Mouse (Mus musculus): Measurements from ENCODE around the gene Mfsd4a. TPM values are rescaled to one million over a fixed set of nuclear protein-coding genes. Genes with fewer than 3 reads are reported as not detected.

Gene Mfsd4a
- polyA plus RNA-seq, 1 experiment from 2014 or later = 11.2 TPM

GRCm38 (mm10) chr1:132075576-132075975 lies 7.7 kb upstream of the Mfsd4a start:
- ATAC-seq = no peak
- WGBS = 87% methylated on average over 10 of the region's 10 CpGs
- no peaks in the 10 kb centered on the region for H3K9me3 ChIP-seq (ENCODE audit: control insufficient read depth, low read length)
- no peak overlapping the region for H3K27ac ChIP-seq (ENCODE audit: low read length)
- no peak overlapping the region for H3K4me3 ChIP-seq (replicated peaks; ENCODE audit: low read length)
- no peak overlapping the region for H3K4me2 ChIP-seq (ENCODE audit: low read length)
- no peak overlapping the region for H3K9ac ChIP-seq (replicated peaks; ENCODE audit: low read depth, low read length)
- H3K4me1 ChIP-seq (replicated peaks; ENCODE audit: control insufficient read depth, insufficient read depth, low read length) = no peaks in the 10 kb centered on the region
- no peaks in the 10 kb centered on the region for H3K36me3 ChIP-seq (ENCODE audit: control insufficient read depth, insufficient read depth)
- H3K27me3 ChIP-seq (replicated peaks; ENCODE audit: control insufficient read depth, insufficient read depth, low read length) = no peaks in the 10 kb centered on the region

GRCm38 (mm10) chr1:132070659-132071058 lies 2.8 kb upstream of the Mfsd4a start:
- Histone ChIP-seq H3K4me3 (replicated peaks; ENCODE audit: low read length) (no peak overlapping the region), H3K27ac (ENCODE audit: low read length) (no peak overlapping the region), H3K4me1 (replicated peaks; ENCODE audit: control insufficient read depth, insufficient read depth, low read length) (peaks cover 11% of the 10 kb centered on the region), H3K27me3 (replicated peaks; ENCODE audit: control insufficient read depth, insufficient read depth, low read length) (peaks cover 20% of the 10 kb centered on the region), H3K4me2 (ENCODE audit: low read length) (no peak overlapping the region), H3K9me3 (ENCODE audit: control insufficient read depth, low read length) (no peaks in the 10 kb centered on the region), H3K9ac (replicated peaks; ENCODE audit: low read depth, low read length) (no peak overlapping the region), H3K36me3 (ENCODE audit: control insufficient read depth, insufficient read depth) (no peaks in the 10 kb centered on the region)
- WGBS = 89% methylated on average over 3 of the region's 3 CpGs
- ATAC-seq = no peak

- peaks cover 20% of the 10 kb centered on the region for H3K27me3 ChIP-seq (replicated peaks; ENCODE audit: control insufficient read depth, insufficient read depth, low read length)
- H3K4me1 ChIP-seq (replicated peaks; ENCODE audit: control insufficient read depth, insufficient read depth, low read length) = peaks cover 17% of the 10 kb centered on the region
Measured at GRCm38 (mm10) chr1:132069436-132069835, 1.6 kb upstream of the Mfsd4a start.

GRCm38 (mm10) chr1:132065475-132066172 lies 2.2 kb downstream of the Mfsd4a start:
- Histone ChIP-seq H3K27me3 (replicated peaks; ENCODE audit: control insufficient read depth, insufficient read depth, low read length) (peaks cover 20% of the 10 kb centered on the region), H3K4me1 (replicated peaks; ENCODE audit: control insufficient read depth, insufficient read depth, low read length) (peaks cover 17% of the 10 kb centered on the region), H3K27ac (ENCODE audit: low read length) (no peak overlapping the region), H3K36me3 (ENCODE audit: control insufficient read depth, insufficient read depth) (no peaks in the 10 kb centered on the region), H3K4me2 (ENCODE audit: low read length) (no peak overlapping the region), H3K9ac (replicated peaks; ENCODE audit: low read depth, low read length) (no peak overlapping the region), H3K9me3 (ENCODE audit: control insufficient read depth, low read length) (no peaks in the 10 kb centered on the region), H3K4me3 (replicated peaks; ENCODE audit: low read length) (no peak overlapping the region)
- no peak for ATAC-seq
- WGBS = 74% methylated on average over 8 of the region's 8 CpGs

More at GRCm38 (mm10) chr1:132069436-132069835, 1.6 kb upstream of the Mfsd4a start:
- no peaks in the 10 kb centered on the region for H3K36me3 ChIP-seq (ENCODE audit: control insufficient read depth, insufficient read depth)
- ATAC-seq = no peak
- no peak overlapping the region for H3K27ac ChIP-seq (ENCODE audit: low read length)
- H3K9ac ChIP-seq (replicated peaks; ENCODE audit: low read depth, low read length) = no peak overlapping the region
- 86% methylated on average over 8 of the region's 8 CpGs for WGBS
- H3K4me2 ChIP-seq (ENCODE audit: low read length) = no peak overlapping the region
- H3K4me3 ChIP-seq (replicated peaks; ENCODE audit: low read length) = no peak overlapping the region
- H3K9me3 ChIP-seq (ENCODE audit: control insufficient read depth, low read length) = no peaks in the 10 kb centered on the region

- WGBS = 19% methylated on average over 1 of the region's 1 CpGs
- Histone ChIP-seq H3K27ac (ENCODE audit: low read length) (no peak overlapping the region), H3K4me2 (ENCODE audit: low read length) (no peak overlapping the region), H3K4me3 (replicated peaks; ENCODE audit: low read length) (no peak overlapping the region), H3K9me3 (ENCODE audit: control insufficient read depth, low read length) (no peaks in the 10 kb centered on the region), H3K36me3 (ENCODE audit: control insufficient read depth, insufficient read depth) (no peaks in the 10 kb centered on the region), H3K27me3 (replicated peaks; ENCODE audit: control insufficient read depth, insufficient read depth, low read length) (peaks cover 20% of the 10 kb centered on the region), H3K9ac (replicated peaks; ENCODE audit: low read depth, low read length) (no peak overlapping the region), H3K4me1 (replicated peaks; ENCODE audit: control insufficient read depth, insufficient read depth, low read length) (peaks cover 17% of the 10 kb centered on the region)
- ATAC-seq = peak; percentile 51
Measured at GRCm38 (mm10) chr1:132065001-132065400, 2.9 kb downstream of the Mfsd4a start.

- Histone ChIP-seq H3K4me2 (ENCODE audit: low read length) (no peak overlapping the region), H3K9me3 (ENCODE audit: control insufficient read depth, low read length) (no peaks in the 10 kb centered on the region), H3K36me3 (ENCODE audit: control insufficient read depth, insufficient read depth) (no peaks in the 10 kb centered on the region), H3K27ac (ENCODE audit: low read length) (no peak overlapping the region), H3K27me3 (replicated peaks; ENCODE audit: control insufficient read depth, insufficient read depth, low read length) (peaks cover 12% of the 10 kb centered on the region), H3K9ac (replicated peaks; ENCODE audit: low read depth, low read length) (no peak overlapping the region), H3K4me3 (replicated peaks; ENCODE audit: low read length) (no peak overlapping the region), H3K4me1 (replicated peaks; ENCODE audit: control insufficient read depth, insufficient read depth, low read length) (peaks cover 16% of the 10 kb centered on the region)
- ATAC-seq = no peak
- WGBS = 87% methylated on average over 4 of the region's 4 CpGs
Measured at GRCm38 (mm10) chr1:132063096-132063495, 4.8 kb downstream of the Mfsd4a start.

GRCm38 (mm10) chr1:132061750-132062541 lies 5.9 kb downstream of the Mfsd4a start:
- H3K4me3 ChIP-seq (replicated peaks; ENCODE audit: low read length) = no peak overlapping the region
- peaks cover 6% of the 10 kb centered on the region for H3K27me3 ChIP-seq (replicated peaks; ENCODE audit: control insufficient read depth, insufficient read depth, low read length)
- 81% methylated on average over 6 of the region's 6 CpGs for whole genome bisulfite sequencing
- peaks cover 6% of the 10 kb centered on the region; the same call in 1 of the 2 replicates for H3K4me1 ChIP-seq (replicated peaks; ENCODE audit: control insufficient read depth, insufficient read depth, low read length)
- H3K9me3 ChIP-seq (ENCODE audit: control insufficient read depth, low read length) = no peaks in the 10 kb centered on the region
- ATAC-seq = no peak
- H3K27ac ChIP-seq (ENCODE audit: low read length) = no peak overlapping the region
- H3K36me3 ChIP-seq (ENCODE audit: control insufficient read depth, insufficient read depth) = no peaks in the 10 kb centered on the region
- H3K4me2 ChIP-seq (ENCODE audit: low read length) = no peak overlapping the region
- no peak overlapping the region for H3K9ac ChIP-seq (replicated peaks; ENCODE audit: low read depth, low read length)

GRCm38 (mm10) chr1:132060036-132060769 lies 7.7 kb downstream of the Mfsd4a start:
- Histone ChIP-seq H3K27ac (ENCODE audit: low read length) (no peak overlapping the region), H3K4me1 (replicated peaks; ENCODE audit: control insufficient read depth, insufficient read depth, low read length) (peaks cover 6% of the 10 kb centered on the region; the same call in 1 of the 2 replicates), H3K36me3 (ENCODE audit: control insufficient read depth, insufficient read depth) (no peaks in the 10 kb centered on the region), H3K27me3 (replicated peaks; ENCODE audit: control insufficient read depth, insufficient read depth, low read length) (no peaks in the 10 kb centered on the region), H3K4me2 (ENCODE audit: low read length) (no peak overlapping the region), H3K9ac (replicated peaks; ENCODE audit: low read depth, low read length) (no peak overlapping the region), H3K9me3 (ENCODE audit: control insufficient read depth, low read length) (no peaks in the 10 kb centered on the region), H3K4me3 (replicated peaks; ENCODE audit: low read length) (no peak overlapping the region)
- no peak for ATAC-seq
- 69% methylated on average over 7 of the region's 7 CpGs for WGBS

GRCm38 (mm10) chr1:132058558-132058957 lies 9.3 kb downstream of the Mfsd4a start:
- no peak for ATAC-seq
- H3K9me3 ChIP-seq (ENCODE audit: control insufficient read depth, low read length) = no peaks in the 10 kb centered on the region
- H3K9ac ChIP-seq (replicated peaks; ENCODE audit: low read depth, low read length) = no peak overlapping the region
- H3K4me1 ChIP-seq (replicated peaks; ENCODE audit: control insufficient read depth, insufficient read depth, low read length) = no peaks in the 10 kb centered on the region
- H3K27me3 ChIP-seq (replicated peaks; ENCODE audit: control insufficient read depth, insufficient read depth, low read length) = no peaks in the 10 kb centered on the region
- no peaks in the 10 kb centered on the region for H3K36me3 ChIP-seq (ENCODE audit: control insufficient read depth, insufficient read depth)
- WGBS = 96% methylated on average over 5 of the region's 5 CpGs
- H3K4me3 ChIP-seq (replicated peaks; ENCODE audit: low read length) = no peak overlapping the region
- H3K27ac ChIP-seq (ENCODE audit: low read length) = no peak overlapping the region
- H3K4me2 ChIP-seq (ENCODE audit: low read length) = no peak overlapping the region
